Mouse (Mus musculus): ENCODE data around the gene A530084C06Rik. TPM values are rescaled to one million over a fixed set of nuclear protein-coding genes. Genes with fewer than 3 reads are reported as not detected.

The A530084C06Rik gene
- total RNA-seq, 2 experiments from 2014 or later: 1.2 to 1.3 TPM

DNA sequence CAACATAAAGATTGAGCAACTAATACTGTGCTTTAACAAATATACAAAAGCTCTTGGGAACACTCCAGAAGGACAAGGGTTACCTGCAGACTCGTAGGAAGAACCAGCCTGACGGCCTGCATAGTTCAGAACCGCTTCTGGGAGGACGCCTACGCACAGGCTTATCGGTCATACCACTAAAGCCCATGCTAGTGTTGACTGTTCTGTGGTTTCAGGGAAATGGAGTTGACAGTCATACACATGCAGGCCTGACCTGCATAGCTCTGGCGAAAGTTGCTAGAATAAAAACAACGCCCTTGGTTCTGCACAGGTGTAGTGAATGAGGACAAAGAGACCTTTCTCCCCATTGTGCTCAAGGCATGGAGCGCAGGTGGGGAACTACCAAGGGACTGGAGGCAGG, 11.5 kb downstream of the A530084C06Rik start:
- intact Hi-C loops (cut with DNase I): no loop called here
- DNase-seq (ENCODE audit: extremely low spot score in 1 of 2, low spot score in 2 of 2): no peak

DNA sequence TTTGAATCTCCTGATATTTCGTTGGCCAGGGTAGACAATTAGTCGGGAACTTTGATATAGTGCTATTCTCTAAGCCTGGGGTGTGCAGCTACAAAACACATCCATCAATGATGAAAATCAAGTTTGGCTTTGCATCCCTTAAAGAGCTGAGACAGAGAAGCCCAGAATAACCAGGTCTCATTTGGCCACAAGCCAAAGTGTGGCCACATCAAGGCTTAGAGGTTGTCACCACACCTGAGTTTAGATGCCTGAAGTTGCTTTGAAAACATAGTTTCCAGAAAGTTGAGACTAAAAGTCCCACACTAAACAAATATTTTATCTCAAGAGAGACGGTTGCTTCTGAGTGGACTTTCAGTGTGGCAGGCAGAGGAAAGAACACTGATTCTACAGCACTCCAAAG, 11.9 kb downstream of the A530084C06Rik start:
- intact Hi-C loops (cut with DNase I): no loop called here
- no peak for DNase-seq (ENCODE audit: extremely low spot score in 1 of 2, low spot score in 2 of 2)

DNA sequence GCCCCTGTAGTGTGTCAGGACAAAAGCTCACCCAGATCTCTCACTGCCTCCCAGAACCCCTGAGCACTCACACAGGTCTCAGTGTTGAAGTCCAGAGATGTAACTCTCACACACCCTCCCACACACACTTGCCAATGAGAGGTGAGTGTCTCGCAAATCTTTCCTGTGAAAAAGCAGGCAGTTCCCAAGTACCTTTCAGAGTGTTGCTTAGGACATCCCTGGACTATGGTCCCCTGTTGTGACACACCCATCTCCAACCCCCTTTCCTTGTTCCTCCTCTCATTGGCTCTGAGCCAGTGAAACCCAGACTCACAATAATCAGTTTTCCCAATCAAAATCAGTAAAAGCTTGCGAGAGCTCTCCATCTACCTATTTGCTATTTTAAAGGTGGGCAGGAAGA, 12.3 kb downstream of the A530084C06Rik start:
- DNase-seq (ENCODE audit: extremely low spot score in 1 of 2, low spot score in 2 of 2): no peak

GRCm38 (mm10) chr13:31543021-31543420, 16.1 kb downstream of the A530084C06Rik start:
- no peak for DNase-seq (ENCODE audit: extremely low spot score in 1 of 2, low spot score in 2 of 2)
- intact Hi-C loops (cut with DNase I): no loop called here

More for the DNA sequence above, 12.3 kb downstream of the A530084C06Rik start:
- intact Hi-C loops (cut with DNase I): no loop called here

GRCm38 (mm10) chr13:31534726-31535125, 24.4 kb downstream of the A530084C06Rik start:
- intact Hi-C loops (cut with DNase I): no loop called here
- no peak for DNase-seq (ENCODE audit: extremely low spot score in 1 of 2, low spot score in 2 of 2)

DNA sequence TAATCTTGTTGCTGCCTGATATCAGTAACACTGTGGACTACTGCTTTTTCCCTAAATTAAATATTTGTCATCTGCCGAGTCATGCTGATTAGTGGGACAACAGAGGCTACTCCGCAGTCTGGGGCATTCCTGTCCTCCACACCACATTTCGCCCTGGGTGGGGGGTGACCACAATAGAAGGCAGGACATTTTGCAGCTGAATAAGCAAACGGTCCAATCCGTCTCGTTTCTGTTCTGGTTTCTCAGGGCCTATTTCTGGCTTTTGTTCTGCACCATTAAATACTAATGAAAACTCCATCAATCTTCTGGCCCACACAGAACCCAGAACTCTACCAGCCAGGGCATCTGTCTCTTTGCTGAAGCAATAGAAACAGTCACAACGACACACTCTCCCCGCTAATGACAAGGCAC, 27.5 kb downstream of the A530084C06Rik start:
- intact Hi-C loops (cut with DNase I): no loop called here
- DNase-seq (ENCODE audit: extremely low spot score in 1 of 2, low spot score in 2 of 2): peak in 1 of 2 experiments; percentile 45

DNA sequence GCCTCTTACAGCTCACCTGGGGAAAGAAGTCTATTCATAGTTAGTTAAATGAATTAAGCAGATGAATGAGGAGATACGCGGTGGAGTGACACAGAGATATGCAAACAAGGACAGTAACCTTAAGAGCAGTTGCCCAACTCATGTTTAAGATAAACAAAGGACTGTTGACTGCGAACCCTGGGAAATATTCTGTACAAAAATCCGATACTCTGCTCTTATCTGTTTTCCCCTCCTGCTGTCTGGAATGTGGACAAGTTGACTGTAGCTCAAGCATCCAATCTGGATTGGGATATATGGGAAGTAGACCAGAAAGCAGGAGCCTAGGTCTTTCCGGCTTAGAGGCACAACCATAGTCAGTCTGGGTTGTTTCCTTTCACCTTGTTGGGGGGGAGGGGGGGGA, 27.9 kb downstream of the A530084C06Rik start:
- DNase-seq (ENCODE audit: extremely low spot score in 1 of 2, low spot score in 2 of 2): no peak
- intact Hi-C loops (cut with DNase I): no loop called here

DNA sequence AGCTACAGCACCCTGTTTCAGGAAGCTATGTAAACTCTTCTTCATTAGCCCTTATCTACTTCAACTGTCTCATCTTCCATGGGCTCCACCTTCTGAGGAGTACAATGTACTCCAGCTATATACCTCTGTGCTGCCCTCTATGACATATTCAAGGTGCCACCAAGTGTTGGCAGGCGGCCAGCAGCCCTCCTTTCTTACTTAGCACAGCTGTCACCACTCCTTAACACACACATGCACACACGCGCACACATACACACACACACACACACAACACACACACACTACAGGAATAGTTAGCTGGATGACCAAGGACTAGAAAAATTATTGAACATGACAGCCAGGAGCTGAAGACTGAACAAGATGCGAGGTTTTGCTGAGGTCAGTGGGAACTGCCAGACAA, 34.2 kb downstream of the A530084C06Rik start:
- DNase-seq (ENCODE audit: extremely low spot score in 1 of 2, low spot score in 2 of 2): no peak
- intact Hi-C loops (cut with DNase I): no loop called here

- DNase-seq (ENCODE audit: extremely low spot score in 1 of 2, low spot score in 2 of 2): no peak
- intact Hi-C loops (cut with DNase I): no loop called here
Measured at GRCm38 (mm10) chr13:31518971-31519370, 40.2 kb downstream of the A530084C06Rik start.

- intact Hi-C loops (cut with DNase I): no loop called here
- DNase-seq (ENCODE audit: extremely low spot score in 1 of 2, low spot score in 2 of 2): peak; percentile 11 to 24
Measured at GRCm38 (mm10) chr13:31518411-31518886, 40.7 kb downstream of the A530084C06Rik start.

DNA sequence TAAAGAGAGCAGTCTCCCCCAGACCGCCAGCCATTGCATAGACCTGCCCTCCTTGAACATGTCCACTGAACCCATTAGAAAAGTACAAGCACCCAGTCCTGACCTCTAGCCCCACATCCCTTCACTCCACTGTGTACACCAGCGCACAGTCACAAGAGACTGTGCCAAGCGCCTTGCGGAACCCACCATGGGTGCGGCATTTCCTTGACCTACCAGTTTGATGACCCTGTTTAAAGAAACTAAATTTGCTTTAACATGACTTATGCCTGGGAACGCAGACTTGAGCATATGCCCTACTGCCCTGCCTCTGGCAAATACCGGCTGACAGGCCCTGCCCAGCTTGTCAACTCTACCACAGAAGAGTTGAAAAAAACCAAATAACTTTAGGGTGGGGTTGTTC, 43.9 kb downstream of the A530084C06Rik start:
- intact Hi-C loops (cut with DNase I): no loop called here
- DNase-seq (ENCODE audit: extremely low spot score in 1 of 2, low spot score in 2 of 2): no peak

GRCm38 (mm10) chr13:31506494-31507167, 52.5 kb downstream of the A530084C06Rik start:
- intact Hi-C loops (cut with DNase I): no loop called here

More at GRCm38 (mm10) chr13:31506494-31507167, 52.5 kb downstream of the A530084C06Rik start:
- DNase-seq (ENCODE audit: extremely low spot score in 1 of 2, low spot score in 2 of 2): peak in 1 of 2 experiments; percentile 61

Other genes with a start within 250 kb of the A530084C06Rik start
- 1 to 10 TPM; 3.5 to 3.7 TPM for gene Foxq1, start 3.2 kb downstream of the A530084C06Rik start, total RNA-seq (2021)
- gene Foxf2, start 66.5 kb upstream of the A530084C06Rik start, total RNA-seq (2021): 10 to 100 TPM in 1 of 2 experiments, 1 to 10 TPM in 1; 8.2 to 10.2 TPM
- 1 to 10 TPM; 5.5 to 6.7 TPM for gene Foxc1, start 247.3 kb upstream of the A530084C06Rik start, total RNA-seq (2021)